Mouse (Mus musculus) bone marrow, adult 2 months (tissue): ENCODE data around the gene Cd5. TPM values are rescaled to one million over a fixed set of nuclear protein-coding genes. Genes with fewer than 3 reads are reported as not detected.

Source experiments
- H3K27ac ChIP-seq: fragments of 200-500 bp; 2 replicates; pipeline ENCODE4 v1.5.1; 2012; ENCODE audit warnings: low read depth, mild to moderate bottlenecking, control low read depth, inconsistent platforms, low read length; ENCODE audit not compliant: control insufficient read depth, poor library complexity, insufficient read depth
- H3K4me1 ChIP-seq: fragments of 200-500 bp; 2 replicates; pipeline ENCODE4 v1.6.1; 2011; ENCODE audit warnings: low read length; ENCODE audit not compliant: control insufficient read depth, insufficient read depth
- H3K4me3 ChIP-seq: fragments of 200-500 bp; replicated peaks from 2 replicates; pipeline ENCODE3; 2011; ENCODE audit warnings: mild to moderate bottlenecking, low read depth, low read length, control low read depth; ENCODE audit not compliant: control insufficient read depth
- CTCF ChIP-seq: fragments of 200-500 bp; IDR thresholded peaks from 2 replicates; pipeline ENCODE4 v1.5.1; 2011; ENCODE audit warnings: low read length, control low read depth; ENCODE audit not compliant: control insufficient read depth, insufficient read depth
- POLR2A ChIP-seq: fragments of 200-500 bp; IDR thresholded peaks from 2 replicates; pipeline ENCODE4 v1.6.1; 2011; ENCODE audit warnings: low read depth, mild to moderate bottlenecking, control low read depth, low read length, borderline replicate concordance; ENCODE audit not compliant: control insufficient read depth
- WGBS: fragments of 180-500 bp; shearing (Covaris S2); methylation state at CpG from one replicate; pipeline ENCODE4 v1.1.7; 2018; 5-methylcytosine and 5-hydroxymethylcytosine counted together
- polyA plus RNA-seq: library from polyadenylated mRNA; stranded (reverse); fragments of >200 nt; gene quantifications from 2 replicates; pipeline ENCODE4 v1.2.4, GENCODE M21; 2011; ENCODE audit warnings: low replicate concordance; ENCODE audit not compliant: missing spikeins, insufficient read depth, insufficient read length

The Cd5 gene
- polyA plus RNA-seq, 1 experiment: 2.2 TPM

DNA sequence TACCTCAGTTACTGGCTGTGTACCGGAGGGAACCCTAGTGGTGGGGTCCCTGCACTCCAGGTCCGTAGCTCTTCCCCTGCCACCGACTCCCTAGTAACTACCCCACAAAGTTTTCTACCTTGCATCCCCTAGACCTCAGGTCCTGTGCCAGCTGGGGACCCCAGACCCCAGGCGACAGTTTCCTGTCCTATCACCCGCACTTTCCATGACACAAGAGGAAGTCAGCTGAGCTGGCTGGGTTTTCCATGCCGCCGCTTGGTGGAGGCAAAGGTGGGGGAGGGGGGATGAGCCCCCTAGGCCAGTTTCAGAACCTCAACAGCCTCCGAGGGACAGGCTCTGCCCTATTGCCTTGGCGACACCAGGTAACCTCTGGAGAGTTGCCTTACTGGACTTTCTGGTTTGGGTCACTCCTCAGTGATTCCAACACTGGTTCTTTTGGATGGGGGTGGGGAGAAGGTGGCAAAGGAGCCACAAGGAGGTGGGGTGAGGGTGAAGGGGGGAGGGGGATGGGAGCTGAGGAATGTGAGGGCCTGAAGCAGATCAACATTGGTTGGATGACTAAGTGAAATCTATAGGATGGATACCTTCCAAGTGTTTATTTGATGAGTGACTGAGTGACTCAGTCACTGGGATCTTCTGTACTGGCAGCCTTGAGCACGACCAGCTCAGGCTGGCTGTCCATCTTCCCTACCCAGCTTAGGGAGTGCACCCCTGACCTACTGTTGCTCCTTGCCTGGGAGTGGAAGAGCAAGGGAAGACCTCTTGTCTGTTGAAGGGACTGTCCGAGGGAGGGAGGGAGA lies 2.0 kb upstream of the Cd5 start:
- 14% methylated on average over 11 of the region's 11 CpGs for WGBS
- Histone ChIP-seq H3K27ac (no peak overlapping the region), H3K4me3 (no peak overlapping the region), H3K4me1 (peaks cover 8% of the 10 kb centered on the region)
- TF ChIP-seq CTCF (no peak), POLR2A (no peak)

DNA sequence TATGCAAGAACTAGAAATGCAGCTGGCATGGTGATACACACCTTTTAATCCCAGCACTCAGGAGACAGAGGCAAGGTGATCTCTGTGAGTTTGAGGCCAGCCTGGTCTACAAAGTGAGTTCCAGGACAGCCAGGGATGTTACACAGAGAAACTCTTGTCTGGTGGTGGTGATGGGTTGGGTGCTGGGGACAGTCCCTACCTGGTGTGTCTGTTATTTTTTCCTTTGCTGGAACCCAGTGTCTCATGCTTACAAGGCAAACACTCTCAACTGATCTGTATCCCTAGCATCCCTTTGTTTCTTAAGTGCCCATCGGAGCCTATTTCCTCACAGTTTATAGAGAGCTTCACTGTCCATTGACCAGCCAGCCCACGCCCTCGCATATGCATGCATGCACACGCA lies 1.1 kb upstream of the Cd5 start:
- H3K4me1 ChIP-seq: peaks cover 8% of the 10 kb centered on the region
- WGBS: 90% methylated on average over 4 of the region's 4 CpGs
- TF ChIP-seq POLR2A (no peak), CTCF (no peak)

DNA sequence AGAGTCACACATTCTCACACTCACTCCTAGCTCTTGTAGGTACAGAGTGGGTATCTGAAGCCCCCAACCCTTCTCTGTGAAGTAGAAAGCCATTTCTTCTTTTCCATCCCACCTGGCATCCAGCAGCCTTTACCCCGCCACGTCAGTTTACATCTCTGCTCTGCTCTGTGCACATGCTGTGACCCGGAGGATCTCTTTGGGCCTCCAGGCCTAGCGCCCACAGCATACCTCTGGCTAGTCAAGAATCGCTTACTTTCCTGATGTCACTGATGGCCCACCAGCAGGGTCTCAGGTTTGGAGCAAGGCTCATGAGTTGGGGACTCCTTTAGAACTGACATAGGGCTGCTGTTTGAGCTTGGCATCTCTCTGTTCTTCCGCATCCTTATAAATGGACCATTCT lies 764 bp downstream of the Cd5 start:
- no peak overlapping the region for H3K27ac ChIP-seq
- TF ChIP-seq CTCF (no peak), POLR2A (no peak)
- 85% methylated on average over 6 of the region's 6 CpGs for WGBS
- peaks cover 8% of the 10 kb centered on the region for H3K4me1 ChIP-seq
- H3K4me3 ChIP-seq: peak overlapping the region; percentile 7

More for the DNA sequence above, 1.1 kb upstream of the Cd5 start:
- Histone ChIP-seq H3K27ac (no peak overlapping the region), H3K4me3 (no peak overlapping the region)

DNA sequence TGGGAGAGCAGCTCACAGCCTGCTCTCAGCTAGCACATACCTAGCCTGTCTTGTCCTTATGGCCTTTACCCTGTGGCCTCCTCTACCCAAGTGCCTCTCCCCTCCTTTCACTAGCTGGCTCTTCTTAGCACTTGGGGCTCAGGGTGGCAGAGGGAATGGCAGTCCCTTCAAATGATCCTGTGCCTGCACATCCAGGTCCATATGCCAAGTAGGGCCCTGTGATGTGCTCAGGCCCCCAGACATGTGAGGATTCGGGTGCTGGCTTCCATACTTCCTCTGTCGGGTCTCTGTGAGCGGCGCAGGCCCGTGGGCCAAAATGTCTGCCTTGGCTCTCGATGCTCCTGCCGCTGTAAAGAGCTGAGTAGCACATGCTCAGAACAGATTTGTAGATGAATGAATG lies 2.9 kb downstream of the Cd5 start:
- WGBS: 87% methylated on average over 7 of the region's 7 CpGs
- TF ChIP-seq POLR2A: no peak
- TF ChIP-seq CTCF: no peak
- Histone ChIP-seq H3K4me1 (peaks cover 6% of the 10 kb centered on the region), H3K4me3 (no peak overlapping the region), H3K27ac (no peak overlapping the region)

DNA sequence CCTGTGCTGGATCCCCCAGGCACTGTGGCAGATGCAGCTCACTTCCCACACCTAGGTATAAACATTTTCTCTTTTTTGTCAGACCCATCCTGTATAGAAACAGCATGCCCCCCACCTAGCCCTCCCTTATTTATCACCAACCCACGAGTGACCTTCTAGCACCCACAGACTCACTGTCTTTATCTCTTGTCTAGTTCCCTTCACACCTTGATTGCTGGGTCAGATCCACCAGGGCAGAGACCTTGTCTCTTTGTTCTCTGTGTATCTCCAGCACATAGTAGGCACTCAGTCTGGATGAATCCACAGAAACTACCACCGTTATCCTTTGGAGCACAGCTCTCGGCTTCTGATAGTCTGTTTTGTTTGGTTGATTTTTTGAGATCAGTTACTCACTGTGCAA lies 3.7 kb downstream of the Cd5 start:
- WGBS: 71% methylated on average over 3 of the region's 3 CpGs
- TF ChIP-seq POLR2A (no peak), CTCF (no peak)

DNA sequence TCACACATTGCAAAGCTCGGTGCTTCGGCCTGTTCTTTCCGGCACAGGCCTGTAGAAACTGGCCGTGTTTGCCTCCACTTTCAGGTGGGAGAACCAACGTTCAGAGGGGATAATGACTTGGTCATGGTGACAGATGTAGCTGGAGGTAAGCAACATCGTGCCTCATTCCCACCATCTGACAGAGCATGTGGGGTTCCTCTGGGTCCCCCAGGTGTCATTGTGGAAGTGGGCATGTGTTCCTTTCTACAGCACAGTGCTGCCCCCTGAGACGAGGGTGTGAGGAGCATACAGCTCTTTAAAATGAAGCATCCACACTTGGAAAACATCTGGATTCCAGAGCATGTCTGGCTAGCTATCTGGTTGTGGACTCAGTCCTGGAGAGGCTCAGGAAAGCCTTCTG lies 4.2 kb downstream of the Cd5 start:
- Histone ChIP-seq H3K4me3 (no peak overlapping the region), H3K4me1 (peaks cover 5% of the 10 kb centered on the region), H3K27ac (no peak overlapping the region)
- no peak for TF ChIP-seq POLR2A
- no peak for TF ChIP-seq CTCF
- 81% methylated on average over 7 of the region's 7 CpGs for WGBS

More for the DNA sequence above, 3.7 kb downstream of the Cd5 start:
- Histone ChIP-seq H3K4me3 (no peak overlapping the region), H3K4me1 (peaks cover 5% of the 10 kb centered on the region), H3K27ac (no peak overlapping the region)

DNA sequence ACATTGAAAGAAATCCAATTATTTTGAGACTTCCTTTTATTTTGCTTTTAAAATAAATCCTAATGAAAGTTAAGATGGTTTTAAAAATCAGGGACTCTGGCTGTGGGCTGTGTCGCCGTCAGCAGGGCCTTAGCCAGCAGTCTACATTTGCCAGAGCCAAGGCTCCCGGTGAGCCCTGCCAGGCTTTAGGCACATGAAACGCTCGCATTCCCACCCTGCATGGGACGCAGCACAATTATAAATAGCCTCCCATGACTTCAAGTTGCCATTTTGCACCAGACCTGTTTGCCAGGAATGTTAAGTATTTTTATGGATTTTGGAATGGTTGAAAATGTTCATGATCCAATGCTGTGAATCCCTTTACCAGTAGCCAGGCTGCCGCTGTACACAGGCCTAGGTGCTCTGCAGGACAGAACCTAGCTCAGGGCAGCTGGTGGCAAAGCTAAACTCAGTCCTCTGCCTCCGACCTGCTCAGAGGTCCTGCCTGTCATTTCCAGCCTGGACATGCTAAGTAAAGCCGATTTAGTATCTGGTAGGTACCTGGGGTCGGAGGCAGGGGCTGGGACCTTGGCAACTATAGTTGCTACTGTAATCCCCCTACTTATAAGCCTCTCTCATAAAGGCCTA lies 5.2 kb downstream of the Cd5 start:
- Histone ChIP-seq H3K4me3 (no peak overlapping the region), H3K4me1 (peaks cover 2% of the 10 kb centered on the region), H3K27ac (no peak overlapping the region)
- TF ChIP-seq POLR2A (no peak), CTCF (no peak)
- 84% methylated on average over 10 of the region's 10 CpGs for WGBS

DNA sequence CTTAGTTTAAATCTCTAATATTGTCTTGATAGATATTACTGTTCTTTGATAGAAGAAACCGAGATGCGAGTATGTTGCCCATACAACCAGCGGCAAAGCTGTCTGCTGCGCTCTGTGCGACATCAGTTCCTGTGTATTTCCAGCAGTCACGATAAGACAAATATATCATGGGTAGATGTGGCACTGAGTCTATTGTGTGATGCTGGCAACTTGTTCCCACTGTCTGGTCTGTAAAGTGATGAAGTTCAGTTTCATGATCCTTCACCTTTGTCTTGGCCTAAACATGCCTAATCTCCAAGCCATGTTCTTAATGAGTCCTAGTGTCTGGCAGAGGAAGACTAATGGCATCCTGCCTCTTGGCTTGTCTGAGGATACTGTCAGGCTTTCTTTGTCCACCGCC lies 6.1 kb downstream of the Cd5 start:
- Histone ChIP-seq H3K27ac (no peak overlapping the region), H3K4me1 (no peaks in the 10 kb centered on the region), H3K4me3 (no peak overlapping the region)
- no peak for TF ChIP-seq CTCF
- TF ChIP-seq POLR2A: no peak
- 91% methylated on average over 7 of the region's 7 CpGs for WGBS
